Mouse (Mus musculus) layer of hippocampus, postnatal 14 days (tissue): ENCODE results near the gene Fbxl18. TPM values are rescaled to one million over a fixed set of nuclear protein-coding genes. Genes with fewer than 3 reads are reported as not detected.
"Not testable (repeated sequence)": the region's sequence is repeated elsewhere in the genome, so short reads cannot be mapped to it uniquely, and the experiment has no call there.

Experiments
- DNase-seq, 2 experiments: peaks; one replicate each; pipeline ENCODE4 v3.0.0; 2021 to 2022; ENCODE audit warnings: low spot score in 2 of 2, mixed read lengths in 1 of 2
- total RNA-seq, 2 experiments: library from RNA; stranded (reverse); gene quantifications; 2 replicates each; pipeline ENCODE4 v1.2.3; 2021

The Fbxl18 gene
- total RNA-seq, 2 experiments from 2014 or later, result 43.1 to 46.7 TPM

DNA sequence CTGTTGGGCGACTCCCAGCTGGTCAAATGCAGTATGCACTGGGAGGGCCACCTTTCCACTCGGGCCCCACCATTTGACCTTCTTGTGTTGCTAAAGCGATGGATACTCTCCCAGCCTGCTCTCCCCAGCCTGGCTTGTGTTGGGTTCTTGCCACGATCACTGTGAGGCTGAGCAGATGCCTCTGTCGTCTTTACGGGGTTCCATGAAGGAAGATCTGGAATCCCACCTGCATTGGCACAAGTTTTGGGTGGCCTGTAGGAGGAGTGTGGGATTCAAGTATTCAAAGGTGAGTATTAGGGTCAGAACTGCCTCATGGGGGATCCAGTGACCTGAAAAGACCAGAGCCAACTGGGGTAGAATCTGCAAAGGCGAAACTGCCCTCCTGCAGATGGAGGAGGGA, 5.4 kb upstream of the Fbxl18 start:
- DNase-seq, result peak in 1 of 2 experiments; percentile 35

DNA sequence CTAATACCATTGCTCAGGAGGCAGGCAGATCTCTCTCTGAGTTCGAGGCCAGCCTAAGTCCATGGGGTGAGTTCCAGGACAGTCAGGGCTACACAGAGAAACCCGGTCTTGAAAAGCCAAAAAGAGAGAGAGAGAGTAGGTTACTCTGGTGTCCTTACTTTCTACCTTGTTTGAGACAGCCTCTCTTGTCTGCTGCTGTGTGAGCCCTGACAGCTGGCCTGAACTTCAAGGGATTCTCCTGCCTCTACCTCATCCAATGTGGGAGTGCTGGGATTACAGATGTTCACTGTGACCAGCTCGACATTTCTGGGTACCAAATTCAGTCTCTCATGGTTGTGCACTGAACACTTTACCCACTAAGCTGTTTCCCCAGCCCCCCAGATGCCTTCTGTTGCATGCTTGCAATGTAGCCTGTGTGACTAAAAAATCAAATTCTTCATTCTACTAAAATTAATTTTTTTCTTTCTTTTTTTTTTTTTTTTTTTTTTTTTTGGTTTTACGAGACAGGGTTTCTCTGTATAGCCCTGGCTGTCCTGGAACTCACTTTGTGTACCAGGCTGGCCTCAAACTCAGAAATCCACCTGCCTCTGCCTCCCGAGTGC, 4.8 kb upstream of the Fbxl18 start:
- DNase-seq, result no peak

DNA sequence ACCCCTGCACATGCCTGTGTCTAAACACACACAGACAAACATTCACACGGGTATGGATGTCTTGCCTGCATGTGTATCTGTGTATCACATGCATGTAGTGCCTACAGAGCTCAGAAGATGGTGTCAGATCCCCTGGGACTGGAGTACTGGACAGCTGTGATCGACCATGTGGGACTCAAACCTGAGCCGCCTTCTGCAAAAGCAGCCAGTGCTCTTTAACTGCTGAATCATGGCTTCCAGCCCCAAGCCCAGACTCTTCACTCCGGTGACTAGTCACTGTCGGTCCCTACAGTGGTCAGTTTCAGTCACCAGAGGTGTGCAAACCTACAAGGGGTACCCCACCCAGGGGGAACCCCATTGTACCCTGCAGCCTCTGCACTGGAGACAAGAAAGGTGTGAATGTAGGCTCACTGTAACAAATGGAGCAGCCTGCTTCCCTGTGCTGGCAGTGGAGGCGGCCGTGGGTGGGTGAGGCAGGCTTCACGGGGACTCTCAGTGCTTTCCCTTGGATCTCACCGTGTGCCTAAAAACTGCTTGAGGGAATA, 3.9 kb upstream of the Fbxl18 start:
- peak in 1 of 2 experiments; percentile 63 for DNase-seq

DNA sequence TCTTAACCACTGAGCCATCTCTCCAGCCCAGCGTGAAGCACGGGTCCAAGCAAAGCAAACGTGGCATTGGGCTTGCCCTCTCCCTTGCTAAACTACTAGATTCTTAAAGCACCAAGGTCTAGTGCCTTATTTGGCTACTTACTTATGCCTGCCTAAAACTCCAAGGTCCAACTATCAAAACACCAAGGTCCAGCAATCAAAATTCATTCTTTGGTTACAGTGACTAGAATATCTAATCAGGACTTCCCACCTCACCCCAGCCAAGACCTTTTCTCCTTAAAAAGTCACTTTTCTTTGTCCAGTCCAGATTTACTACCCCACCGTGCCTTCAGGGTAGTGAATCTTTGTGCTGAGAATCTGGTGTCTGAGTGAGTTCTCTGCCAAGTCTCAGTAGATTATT, 3.1 kb upstream of the Fbxl18 start:
- DNase-seq, result no peak

DNA sequence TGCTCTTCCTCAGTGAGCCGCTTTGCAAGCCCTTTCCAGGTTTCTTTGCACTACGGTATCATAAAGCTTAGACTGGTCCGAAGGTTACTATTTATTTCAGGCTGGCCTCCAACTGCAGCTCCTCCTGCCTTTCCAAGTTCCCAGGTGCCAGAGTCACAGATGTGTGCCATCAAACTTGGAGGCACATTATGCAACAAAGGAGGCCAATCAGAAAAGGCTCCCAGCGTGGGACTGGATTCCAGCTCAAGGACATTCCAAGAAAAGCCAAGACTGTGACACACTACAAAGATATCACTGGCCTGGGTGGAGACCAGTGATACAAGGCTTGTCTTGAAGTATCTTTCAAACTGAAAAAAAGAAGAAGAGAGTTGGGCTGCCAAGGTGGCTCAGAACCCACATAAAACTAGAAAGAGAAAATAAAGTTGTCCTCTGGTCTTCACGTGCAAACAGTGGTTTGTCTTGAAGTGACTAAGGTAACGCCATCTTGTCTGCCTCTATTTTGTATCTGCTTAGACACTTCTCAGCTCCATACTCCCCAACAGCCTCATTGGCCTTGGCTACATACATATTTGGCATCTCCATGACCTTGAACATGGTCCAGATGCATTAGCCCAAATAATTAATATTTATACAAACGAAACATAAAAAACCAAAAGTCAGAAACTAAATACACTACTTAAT, 2.5 kb upstream of the Fbxl18 start:
- DNase-seq, result no peak

DNA sequence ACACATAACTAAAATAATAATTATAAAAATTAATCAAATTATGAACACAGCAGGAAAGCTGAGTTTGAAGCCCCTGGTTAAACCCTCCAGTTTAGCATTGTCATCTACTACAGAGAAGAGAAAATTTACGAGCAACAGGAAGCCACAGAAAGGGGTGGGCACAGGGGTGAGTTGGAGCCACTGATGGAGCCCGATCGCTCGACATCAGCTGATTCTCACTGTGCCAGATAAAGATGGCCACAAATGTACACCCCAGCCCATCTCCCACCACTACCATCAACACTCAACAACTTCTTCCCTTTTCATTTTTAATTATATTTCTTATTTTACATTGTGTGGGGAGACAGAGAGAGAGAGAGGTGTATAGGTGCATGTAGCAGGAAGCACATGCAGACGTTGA, 1.5 kb upstream of the Fbxl18 start:
- DNase-seq, result no peak

DNA sequence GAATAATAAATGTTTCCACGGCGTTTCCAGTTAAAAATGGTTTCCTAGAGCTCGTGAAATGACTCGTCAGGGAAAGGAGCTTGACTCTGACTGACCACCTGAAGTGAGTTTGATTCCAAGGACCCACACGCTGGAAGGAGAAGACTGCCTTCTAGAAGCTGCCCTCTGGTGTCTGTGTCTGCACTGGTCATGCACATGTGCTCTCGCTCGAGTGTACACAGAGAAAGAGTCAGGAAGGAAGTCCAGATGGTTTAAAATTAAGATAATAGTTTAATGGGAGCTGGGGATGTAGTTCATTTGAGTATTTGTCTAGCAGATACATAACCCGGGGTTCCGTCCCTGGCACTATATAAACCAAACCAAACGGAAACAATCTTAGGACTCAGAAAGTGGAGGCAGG, 971 bp upstream of the Fbxl18 start:
- DNase-seq, result no peak

DNA sequence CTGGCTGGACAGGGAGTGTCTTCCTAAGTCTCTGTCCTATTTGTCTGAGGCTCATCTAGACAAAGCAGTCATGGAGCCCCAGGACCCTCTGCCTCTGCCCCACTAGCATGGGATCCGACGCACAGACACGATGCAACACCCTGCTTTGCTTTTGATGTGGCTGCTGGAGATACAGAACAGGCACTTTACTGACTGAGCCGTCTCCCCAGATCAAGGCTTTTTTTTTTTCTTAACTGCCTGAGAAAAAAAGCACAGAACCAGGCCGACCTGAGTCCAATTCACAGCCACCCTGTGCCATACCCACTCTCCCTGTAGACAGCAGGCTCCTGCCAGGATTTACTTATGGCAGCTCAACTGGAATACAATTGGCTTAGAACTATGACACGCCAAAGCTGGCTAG, 3.8 kb downstream of the Fbxl18 start:
- no peak for DNase-seq

DNA sequence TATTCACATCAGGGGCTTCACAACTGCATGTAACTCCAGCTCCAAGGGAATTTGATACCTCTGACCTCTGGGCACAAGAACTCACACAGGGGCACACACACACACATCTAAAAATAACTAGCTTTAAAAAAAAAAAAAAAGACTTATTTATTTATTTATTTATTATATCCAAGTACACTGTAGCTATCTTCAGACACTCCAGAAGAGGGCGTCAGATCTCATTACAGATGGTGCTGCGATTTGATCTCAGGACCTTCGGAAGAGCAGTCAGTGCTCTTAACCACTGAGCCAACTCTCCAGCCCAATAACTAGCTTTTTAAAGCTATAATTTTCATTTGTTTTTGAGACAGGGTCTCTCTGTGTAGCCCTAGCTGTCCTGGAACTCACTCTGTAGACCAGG, 7.7 kb downstream of the Fbxl18 start:
- DNase-seq, result not testable (repeated sequence)

DNA sequence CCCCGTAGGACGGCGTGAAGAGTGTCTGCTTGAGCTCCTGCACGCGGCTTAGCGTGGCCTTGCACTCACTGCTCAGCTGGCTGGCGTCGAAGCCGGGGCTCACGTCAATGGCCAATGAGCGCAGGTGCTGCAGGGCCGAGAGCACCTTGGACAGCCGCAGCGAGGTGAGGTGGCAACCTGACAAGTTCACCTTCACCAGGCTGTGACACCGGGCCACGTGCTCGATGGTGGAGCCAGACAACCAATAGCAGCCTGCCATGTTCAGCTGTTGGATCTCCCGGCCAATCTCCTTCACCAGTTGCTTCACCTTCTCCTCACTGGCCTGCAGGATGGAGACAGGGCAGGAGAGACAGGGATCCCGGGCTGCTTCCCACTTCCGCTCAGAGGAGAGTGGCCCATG, 8.5 kb downstream of the Fbxl18 start:
- no peak for DNase-seq

DNA sequence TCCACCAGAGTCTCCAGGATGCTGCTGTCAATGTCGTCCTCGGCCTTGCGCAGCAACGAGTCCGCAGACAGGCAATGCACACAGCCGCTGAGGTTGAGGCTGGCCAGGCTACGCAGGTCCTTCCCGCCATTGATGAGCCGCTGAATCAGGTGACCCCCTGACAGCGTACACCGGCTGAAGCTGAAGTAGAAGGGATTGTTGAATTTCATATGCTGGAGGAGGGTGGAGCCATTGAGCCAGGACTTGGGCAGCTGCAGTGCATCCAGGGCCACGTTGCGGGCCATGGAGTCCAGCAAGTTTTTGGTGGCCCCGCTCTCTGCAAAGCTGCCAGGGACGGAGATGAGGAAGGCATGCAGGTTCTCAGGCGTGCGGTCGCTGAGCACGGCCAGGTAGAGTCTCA, 9.0 kb downstream of the Fbxl18 start:
- no peak for DNase-seq

DNA sequence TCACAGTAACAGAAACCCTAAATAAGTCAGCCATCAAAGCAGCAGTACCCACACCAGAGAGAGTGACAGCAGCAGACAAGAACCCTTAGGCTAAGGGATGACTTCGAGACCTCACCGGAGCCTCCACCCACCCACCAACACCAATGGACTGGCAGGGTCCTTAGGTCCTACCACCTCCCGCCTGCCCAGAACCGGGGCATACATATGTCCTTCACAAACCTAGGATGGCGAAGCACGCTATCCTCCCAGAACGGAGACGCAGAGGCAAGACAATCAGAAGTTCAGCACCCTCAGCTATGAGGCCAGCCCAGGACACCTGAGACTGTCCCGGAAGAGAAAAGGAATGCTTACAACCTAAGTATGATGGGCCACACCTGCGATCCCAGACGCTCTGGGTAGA, 12.8 kb downstream of the Fbxl18 start:
- DNase-seq, result no peak

DNA sequence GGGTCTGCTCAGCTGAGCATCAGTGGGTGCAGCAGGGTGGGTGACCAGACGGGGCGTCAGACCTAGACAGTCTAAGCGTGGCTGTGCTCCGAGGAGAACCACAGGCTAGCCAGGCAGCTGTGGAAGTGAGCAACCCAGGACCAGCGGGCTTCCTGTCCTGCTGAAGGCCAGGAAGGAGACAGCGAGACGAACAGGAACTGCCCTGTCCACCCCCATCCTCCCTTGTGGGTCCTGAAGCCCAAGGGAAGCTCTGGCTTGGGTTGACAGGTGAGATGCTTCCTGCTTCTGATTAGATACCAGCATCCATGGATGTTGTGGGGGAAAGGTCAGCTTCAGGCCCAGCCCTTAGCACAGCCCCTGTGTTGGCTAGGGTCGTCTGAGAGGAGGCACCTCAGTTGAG, 13.3 kb downstream of the Fbxl18 start:
- no peak for DNase-seq

DNA sequence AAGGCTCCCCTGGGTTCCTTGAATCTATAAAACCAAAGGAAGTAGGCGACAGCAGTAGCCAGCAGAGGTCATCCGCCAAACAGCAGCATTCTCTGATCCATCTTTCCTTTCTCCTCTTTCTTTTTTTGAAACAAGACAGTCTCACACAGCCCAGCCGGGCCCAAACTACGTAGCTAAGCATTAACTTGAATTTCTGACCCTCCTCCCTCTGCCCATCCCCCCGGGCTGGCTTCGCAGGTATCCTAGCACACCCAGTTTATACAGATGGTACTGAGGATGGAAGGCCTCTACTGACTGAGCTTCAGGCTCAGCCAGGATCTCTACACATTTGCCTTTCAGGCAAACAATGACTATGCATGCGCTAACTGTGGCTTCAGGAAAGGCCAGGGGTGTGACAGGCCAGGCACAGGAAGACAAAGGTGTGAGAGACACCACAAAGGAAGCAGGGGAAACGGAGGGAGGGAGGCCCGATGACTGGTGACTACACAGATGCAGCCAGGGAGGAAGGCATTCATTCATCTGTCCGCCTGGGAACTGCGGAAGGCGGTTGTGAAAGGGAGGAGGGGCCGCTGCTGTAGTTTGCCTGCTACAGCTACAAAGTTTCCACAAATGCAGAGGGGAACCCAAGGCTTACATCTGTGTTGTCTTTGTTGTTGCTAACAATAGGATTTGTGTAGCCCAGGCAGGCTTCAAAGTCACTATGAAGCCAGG, 14.3 kb downstream of the Fbxl18 start:
- no peak for DNase-seq

DNA sequence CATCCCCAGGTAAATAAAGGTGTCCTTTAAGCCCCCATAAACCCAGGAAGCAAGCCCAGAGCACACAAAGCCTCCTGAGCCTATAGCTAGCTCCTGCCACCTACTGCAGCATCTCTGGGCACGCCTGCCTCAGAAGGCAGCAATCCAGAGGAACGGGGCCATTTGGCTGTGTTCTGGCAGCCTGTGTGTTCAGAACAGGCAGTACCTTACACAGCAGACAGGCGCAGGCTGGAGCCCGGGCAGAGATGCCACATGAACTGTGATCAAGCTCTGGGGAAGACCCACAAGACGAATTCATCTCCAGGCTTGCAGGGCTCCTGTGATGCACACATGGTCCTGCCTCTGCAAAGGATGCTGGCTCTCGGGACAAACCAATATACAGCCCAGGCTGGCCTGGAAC, 15.0 kb downstream of the Fbxl18 start:
- peak; percentile 73 to 88 for DNase-seq

DNA sequence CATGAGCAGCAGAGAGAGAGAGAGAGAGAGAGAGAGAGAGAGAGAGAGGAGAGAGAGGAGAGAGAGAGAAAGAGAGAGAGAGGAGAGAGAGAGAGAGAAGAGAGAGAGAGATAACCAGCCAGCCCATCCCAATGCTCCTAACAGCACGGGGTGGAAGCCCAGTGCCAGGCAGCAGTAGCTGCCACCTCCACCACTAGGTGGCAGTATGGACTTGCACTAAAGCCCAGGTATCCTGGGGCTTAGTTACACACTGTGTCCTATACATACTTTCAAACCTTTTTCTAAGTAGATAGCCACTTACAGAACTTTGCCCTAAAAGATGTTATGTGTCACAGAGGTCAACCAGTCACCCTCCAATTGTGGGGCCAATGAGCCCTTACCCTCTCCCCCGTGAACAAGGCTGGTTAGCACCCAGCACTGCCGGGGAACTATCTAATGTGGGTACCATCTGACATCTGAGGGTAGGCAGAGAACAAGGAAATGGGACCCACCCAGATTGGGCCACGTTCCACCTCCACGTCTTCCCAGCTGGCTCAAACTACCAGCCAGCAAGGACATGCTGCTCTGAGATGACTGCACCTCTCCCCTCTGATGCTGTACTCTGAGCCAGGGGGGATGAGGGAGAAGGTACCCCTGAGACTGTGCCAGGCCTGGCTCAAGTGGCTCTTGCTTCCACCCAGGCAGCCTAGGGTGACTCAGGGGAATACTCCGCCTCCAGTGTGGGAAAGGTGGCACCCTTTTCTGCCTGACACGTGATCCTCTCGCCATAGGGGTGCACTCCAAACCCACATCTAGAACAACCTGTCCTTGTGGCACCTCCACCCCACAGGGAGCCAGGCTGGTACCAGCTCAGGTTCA, 15.7 kb downstream of the Fbxl18 start:
- peak; percentile 79 to 89 for DNase-seq

DNA sequence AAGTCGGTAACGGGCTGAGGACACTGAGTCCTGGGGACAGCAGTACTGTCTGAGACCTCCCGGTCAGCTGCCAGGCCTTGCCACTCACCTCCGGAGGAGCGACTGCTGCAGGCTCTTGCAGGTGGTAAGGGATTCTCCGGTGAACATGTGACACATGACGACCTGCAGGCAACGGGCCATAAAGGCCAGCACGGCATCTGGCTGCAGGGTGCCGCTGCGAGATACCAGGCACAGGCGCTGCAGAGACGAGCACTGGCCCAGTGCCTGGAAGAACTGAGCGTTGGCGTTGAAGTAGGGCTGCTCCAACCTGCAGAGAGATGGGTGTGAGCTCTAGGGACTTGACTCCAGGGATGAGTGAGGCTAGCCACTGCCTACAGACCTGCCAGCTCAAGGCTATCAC, 16.7 kb downstream of the Fbxl18 start:
- DNase-seq, result peak; percentile 26 to 61

DNA sequence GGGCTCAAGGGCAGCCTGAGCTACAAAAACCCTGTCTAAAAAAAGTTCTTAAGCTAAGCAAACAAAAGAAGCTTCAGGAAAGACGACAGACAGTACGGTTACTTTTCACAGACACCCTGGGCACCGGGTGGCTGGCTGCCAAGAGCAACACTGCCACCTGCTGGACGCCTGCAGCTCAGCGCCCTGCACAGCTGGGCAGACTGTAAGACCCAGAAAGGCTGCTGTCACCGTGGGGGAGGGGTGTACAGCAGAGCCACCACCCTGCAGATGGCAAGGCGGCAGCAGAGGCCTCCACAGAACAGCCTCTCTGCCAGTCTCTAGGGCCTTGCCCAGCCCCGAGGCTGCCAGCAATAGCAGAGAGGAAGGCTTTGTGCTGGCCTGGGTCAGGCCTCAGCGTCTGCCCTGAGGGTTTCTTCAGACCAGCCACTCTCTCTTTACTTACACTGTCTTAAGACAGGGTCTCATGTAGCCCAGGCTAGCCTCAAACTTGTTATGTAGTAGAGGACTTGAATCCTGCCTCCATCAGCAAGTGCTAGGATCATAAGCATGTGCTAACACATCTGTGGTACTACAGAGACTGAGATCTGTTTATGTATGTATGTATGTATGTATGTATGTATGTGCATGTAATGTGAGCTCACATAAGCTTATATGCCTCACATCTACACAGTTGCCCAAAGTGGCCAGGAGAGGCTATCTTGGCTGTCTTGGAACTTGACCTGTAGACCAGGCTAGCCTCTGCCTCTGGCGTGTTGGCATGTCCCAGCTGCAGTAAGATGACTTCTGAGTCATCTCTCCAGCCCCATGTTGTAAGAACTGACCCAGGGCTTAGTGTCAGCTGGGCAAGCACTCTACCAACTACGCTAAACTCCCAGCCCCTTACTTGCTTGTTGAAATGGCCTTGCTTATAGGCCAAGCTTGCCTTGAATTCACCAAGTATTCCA, 17.6 kb downstream of the Fbxl18 start:
- DNase-seq, result peak; percentile 86 to 87

DNA sequence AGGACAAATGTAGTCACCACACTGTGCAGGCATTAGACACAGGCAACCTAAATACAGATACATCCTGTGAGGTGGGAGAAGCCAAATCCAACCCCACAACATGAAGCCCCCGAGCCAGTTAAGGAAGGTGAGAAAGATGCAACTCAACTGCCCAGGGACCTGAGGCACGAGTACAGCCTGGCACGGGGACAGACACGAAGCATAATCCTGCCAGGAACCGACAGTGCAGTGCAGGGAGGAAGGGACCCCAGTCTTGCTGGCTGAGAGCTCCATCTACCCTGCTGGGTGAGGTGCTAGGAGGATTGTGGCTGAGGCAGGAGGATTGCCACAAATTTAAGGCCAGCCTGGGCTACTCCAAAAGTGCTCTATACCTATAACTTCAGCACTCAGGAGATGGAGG, 18.3 kb downstream of the Fbxl18 start:
- DNase-seq, result no peak

DNA sequence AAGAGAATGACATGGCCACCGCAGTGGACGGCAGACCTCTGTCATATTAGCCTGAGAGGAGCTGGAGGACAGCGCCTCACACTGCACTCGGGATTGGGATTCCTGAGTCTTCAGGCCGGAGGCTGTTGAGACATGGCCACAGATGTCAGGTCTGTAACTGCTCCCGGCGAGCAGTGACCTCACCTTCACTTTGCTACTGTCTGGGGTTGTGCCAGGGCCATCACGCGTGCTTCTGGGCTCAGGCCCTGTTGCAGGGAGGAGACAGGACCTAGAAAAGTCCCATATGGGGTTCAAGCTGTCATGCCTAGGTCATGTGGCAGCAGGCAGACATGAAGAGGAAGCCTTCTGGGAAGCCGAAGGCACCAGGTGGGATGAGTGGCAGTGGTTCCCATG, 19.7 kb downstream of the Fbxl18 start:
- no peak for DNase-seq
